Mouse (Mus musculus): ENCODE data around the gene Dlgap1. TPM values are rescaled to one million over a fixed set of nuclear protein-coding genes. Genes with fewer than 3 reads are reported as not detected.

The Dlgap1 gene
- 0.05 and 0.07 TPM in 2 replicates for polyA plus RNA-seq (2012)

GRCm38 (mm10) chr17:69969021-69969815, at the start of gene Dlgap1:
Gene Dlgap1, plus strand, starts transcription at chr17:69969073.

GRCm38 (mm10) chr17:70853436-70853905, 884.6 kb downstream of the Dlgap1 start, which contains the start of gene Tgif1:
Gene Tgif1, minus strand, starts transcription at chr17:70853546.

Data from megakaryocyte-erythroid progenitor cell, adult 5 weeks (primary cell).